Mouse (Mus musculus) induced T-regulatory cell, adult 2 months (primary cell): ENCODE measurements around the gene Olfr509.
"Not testable (repeated sequence)": the region's sequence is repeated elsewhere in the genome, so short reads cannot be mapped to it uniquely, and the experiment has no call there.

Experiments used
- DNase-seq: peaks from one replicate; pipeline ENCODE4 v3.0.0-alpha.2; 2012; ENCODE audit warnings: low read depth

Olfr509 gene

DNA sequence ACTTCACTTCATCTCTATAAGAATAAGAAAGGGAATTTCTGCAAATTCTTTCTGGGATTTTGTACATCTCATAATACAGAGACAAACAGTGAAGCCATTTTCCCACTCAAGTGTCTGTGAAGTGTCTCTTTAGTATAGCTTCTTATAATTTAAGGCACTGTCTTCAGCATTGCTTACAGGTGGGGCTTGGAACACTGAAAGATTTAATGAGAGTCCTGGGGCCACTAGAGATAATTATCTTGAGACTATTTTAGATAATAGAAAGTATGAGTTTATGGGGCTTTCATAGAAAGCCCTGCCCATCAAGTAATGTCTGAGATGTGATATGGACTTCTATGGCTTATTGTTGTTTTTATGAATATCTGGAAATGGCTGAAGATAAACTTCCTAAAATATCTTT lies at the start of gene Olfr509:
TSS of gene Olfr509 (minus strand) at position 101 of the 400 bp plus-strand sequence.
- no peak for DNase-seq

DNA sequence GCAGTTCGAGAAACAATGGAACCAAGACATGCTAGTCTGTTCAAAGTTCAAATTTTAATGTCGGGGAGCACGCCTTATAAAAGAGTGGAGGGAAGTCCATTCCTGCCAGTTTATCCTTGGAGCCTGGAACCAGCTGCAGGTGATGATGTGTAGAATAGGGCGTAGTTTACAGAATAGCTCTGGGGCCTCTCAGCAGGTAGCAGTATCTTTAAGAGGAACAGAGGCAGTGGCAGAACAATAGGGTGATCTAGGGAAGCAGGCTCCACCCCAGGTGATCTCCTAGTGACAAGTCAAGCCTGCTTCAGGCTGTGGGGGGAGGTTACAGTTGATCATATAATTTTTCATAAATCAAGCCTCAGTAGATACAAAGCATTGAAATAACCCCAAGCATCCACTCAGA lies 27.2 kb upstream of the Olfr509 start:
- no peak for DNase-seq

GRCm38 (mm10) chr7:108671058-108671457 lies 19.4 kb upstream of the Olfr509 start:
- DNase-seq, result no peak

- no peak for DNase-seq
Measured at GRCm38 (mm10) chr7:108666118-108666517, 14.4 kb upstream of the Olfr509 start, which contains the start of gene Olfr510. Gene Olfr510, plus strand, starts transcription at chr7:108666418.

GRCm38 (mm10) chr7:108662419-108662818 lies 10.7 kb upstream of the Olfr509 start:
- no peak for DNase-seq

- no peak for DNase-seq
Measured at GRCm38 (mm10) chr7:108629694-108630093, 22.0 kb downstream of the Olfr509 start, which contains the start of gene Olfr508. Gene Olfr508, plus strand, starts transcription at chr7:108629994.

- no peak for DNase-seq
Measured at GRCm38 (mm10) chr7:108621514-108621913, 30.2 kb downstream of the Olfr509 start, which contains the start of gene Olfr507. Gene Olfr507, plus strand, starts transcription at chr7:108621814.

DNA sequence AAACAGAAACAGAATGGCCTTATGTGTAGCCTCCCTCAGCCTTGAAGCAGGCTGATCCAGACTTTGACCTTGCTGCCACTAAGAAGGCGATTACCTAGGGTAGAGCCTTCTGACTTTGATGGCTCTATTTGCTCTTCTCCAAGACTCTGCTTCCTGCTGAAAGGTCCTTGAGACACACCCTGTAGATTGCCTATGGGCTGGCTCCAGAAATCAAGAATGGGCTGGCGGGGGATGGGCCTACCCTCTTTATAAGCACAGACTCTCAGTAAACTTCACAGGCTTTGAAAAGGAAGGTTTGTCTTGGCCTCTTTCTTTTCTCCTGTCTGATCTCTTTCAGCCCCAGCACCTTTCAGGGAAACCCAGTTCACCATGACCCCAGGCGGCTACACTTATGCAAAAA lies 34.9 kb downstream of the Olfr509 start:
- not testable (repeated sequence) for DNase-seq

DNA sequence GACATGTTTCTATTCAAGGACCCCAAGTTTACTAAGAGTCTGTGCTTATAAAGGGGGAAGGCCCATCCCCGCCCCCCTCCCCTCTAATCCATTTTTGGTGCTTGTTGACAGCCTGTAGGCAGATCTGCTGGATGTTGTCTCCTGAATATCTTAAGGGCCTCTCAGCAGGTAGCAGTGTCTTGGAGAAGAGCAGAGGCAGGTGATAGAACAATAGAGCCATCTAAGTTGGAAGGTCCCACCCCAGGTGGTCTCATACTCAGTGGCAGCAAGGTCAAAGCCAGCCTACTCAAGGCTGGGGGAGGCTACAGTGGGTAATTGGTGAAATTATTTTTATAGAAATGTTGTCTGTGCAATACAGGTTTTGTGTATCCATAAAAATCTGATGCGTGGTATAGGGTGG lies 37.6 kb downstream of the Olfr509 start:
- no peak for DNase-seq

DNA sequence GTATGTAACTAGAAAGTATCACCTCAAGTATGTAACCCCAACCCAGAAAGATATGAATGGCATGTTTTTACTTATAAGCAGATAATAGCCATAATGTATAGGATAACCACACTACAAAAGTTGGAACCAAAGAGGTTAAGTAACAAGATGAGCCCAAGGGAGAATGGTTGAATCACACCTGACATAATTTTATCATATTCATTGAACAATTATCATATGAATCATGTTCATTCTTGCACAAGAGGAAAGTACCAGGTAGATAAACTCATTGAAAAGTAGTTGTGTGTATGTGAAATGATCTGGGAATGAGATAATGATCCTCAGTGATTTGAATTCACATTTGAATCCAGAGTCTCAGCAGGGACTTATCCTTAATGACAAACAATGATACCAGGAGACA lies 41.2 kb downstream of the Olfr509 start, which contains the start of gene Olfr506:
TSS of gene Olfr506 (plus strand) at position 301 of the 400 bp plus-strand sequence.
- no peak for DNase-seq

DNA sequence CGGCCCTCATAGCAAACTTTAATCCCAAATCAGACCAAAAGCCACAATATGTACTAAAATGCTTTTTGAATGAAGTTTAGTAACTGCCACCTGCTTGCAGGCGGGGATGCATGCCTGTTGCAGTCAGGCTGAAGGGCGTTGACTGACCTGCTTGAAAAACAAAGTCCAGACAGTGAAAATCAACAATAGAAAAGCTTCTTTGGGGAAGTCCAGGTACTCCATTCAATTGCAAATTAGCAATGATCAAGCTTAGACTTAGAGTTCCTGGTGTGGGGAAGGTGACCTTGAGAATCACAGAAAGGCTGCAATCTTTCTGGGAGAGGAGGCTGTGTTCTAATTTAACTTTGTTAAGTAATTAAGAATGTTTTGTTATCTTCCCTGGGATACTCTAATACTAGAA lies 49.8 kb downstream of the Olfr509 start:
- not testable (repeated sequence) for DNase-seq
